Mouse (Mus musculus) heart, postnatal 10 days (tissue): Measurements from ENCODE around the gene Med19. TPM values are rescaled to one million over a fixed set of nuclear protein-coding genes. Genes with fewer than 3 reads are reported as not detected.
"Not testable (repeated sequence)": the region's sequence is repeated elsewhere in the genome, so short reads cannot be mapped to it uniquely, and the experiment has no call there.

Experiments
- DNase-seq, 2 experiments: peaks; one replicate each; pipeline ENCODE4 v3.0.0; 2021
- intact Hi-C: fragments of 180-260 bp; cut with DNase I; formaldehyde crosslinking; loops from one replicate; pipeline ENCODE4 v1.15.1; 2025
- total RNA-seq, 2 experiments: library from RNA; stranded (reverse); gene quantifications; 2 replicates each; pipeline ENCODE4 v1.2.3; 2021

Med19 gene
- total RNA-seq, 2 experiments from 2014 or later: 15.1 to 17.8 TPM

DNA sequence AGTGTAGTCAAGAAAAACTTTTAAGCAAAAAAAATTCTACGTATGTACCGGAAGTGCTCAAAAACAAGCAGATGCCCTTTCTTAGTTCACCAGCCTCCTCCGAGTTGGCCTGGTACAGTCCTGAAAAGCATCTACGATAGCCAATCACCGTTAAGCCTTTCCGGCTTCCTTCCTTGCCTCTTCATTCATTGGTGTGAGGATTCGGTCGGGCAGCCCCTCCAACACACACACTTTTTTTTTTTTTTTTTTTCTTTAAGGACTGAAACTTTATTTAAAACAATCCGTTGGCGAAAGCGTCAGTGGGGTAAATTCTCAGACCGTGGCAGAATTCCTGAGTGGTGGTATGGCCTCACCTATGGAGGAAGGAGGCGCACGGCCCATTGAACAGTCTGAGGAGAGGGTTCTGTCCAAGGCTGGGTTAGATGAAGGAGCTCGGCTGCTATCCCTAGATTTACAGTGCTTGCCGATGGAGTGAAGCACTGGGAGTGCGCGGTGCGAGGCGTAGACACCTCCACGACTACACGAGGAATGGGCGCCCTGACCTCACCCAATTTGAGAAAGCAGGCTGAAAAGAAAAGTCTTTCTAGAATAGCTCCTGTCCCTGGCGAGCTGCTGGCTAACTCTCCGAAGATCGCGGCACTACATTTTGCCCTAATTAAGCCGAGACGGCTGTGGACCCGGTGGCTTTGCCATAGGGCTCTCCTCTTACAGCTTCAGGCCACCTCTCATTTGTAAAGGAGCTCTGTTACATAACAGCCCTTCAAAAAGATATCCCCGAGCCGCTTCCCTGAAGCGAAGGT is 37.6 kb downstream of the Med19 start:
- intact Hi-C loops: loop anchor here (1.0 to 5.0 kb wide), 2 partner anchors 28 to 238 kb away; partner anchors contain the start of genes Gm19426 and Tfpi
- DNase-seq: peak in 1 of 2 experiments; percentile 78

DNA sequence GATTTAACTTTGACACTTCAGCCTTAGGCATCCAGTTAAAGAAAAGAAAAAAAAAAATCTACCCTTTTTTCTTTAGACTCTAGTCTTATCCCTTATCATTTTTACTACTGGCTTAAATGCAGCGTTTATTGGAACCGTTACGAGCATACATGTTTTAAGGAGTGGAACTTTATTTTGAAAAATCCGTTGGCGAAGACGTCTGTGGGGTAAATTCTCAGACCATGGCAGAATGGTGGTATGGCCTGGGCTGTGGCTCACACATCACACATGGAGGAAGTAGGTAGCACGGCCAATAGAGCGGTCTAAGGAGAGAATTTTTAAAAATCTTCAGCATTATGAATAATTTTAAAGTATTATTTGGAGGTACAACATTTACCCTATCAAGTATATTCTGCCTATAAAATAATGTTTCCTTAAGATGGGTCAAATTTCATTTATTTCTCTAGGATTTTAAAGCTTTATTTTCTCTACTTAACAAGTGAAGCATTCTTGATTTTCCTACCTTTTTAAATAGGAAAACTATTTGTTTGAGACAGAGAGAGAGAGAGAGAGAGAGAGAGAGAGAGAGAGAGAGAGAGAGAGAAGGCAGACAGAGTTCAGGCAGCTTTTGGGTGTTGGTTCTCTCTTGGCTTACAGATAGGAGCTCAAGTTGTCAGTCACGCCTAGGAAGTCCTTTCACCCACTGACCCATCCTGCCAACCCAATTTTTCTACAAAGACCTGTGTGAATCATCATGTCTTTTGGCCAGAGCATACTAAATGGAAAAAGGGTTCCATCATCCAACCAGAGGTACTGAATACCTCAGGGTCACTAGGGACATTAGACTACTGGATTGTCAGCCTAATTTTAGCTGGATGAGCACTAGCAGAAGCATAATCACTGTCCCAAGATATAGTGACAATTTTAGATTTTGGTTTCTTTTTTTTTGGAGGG is 38.5 kb downstream of the Med19 start:
- intact Hi-C loops: loop anchor here (5.0 kb wide), 1 partner anchor 239 kb away; the partner anchor contains the start of gene Tfpi
- DNase-seq: peak; percentile 29 to 30

DNA sequence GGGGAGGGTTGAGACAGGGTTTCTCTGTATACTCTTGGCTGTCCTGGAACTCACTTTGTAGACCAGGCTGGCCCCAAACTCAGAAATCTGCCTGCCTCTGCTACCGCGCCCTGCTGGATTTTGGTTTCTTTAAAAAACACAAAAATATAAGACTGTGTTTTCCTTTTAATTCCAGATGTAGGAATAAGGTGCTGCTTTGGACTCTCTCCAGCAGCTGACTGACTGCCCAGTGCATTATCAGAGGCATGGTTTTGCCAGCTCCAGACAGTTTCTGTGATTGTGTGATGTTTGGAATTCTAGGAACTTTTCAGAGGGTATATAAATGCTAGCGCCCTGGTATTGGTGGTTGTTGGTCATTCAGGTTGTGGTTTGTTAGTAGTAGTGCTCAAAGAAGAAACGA is 39.2 kb downstream of the Med19 start:
- intact Hi-C loops: loop anchor here (5.0 kb wide), 1 partner anchor 240 kb away; the partner anchor contains the start of gene Tfpi
- DNase-seq: peak in 1 of 2 experiments; percentile 37

DNA sequence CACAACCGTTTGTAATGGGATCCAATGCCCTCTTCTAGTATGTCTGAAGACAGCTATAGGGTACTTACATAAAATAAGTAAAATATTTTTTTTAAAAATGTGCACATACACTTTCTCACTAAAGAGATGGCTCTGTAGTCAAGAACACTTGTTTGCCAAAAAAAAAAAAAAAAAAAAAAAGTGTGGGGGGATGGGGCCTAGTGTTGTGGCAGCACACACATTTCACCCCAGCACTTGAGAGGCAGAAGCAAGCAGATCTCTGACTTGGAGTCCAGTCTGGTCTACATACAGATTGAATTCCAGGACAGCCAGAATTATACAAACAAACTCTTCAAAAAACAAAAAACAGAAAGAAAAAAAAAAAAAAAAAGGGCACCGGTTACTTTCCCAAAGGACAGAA is 42.5 kb downstream of the Med19 start:
- DNase-seq: no peak
- intact Hi-C loops: no loop called here

DNA sequence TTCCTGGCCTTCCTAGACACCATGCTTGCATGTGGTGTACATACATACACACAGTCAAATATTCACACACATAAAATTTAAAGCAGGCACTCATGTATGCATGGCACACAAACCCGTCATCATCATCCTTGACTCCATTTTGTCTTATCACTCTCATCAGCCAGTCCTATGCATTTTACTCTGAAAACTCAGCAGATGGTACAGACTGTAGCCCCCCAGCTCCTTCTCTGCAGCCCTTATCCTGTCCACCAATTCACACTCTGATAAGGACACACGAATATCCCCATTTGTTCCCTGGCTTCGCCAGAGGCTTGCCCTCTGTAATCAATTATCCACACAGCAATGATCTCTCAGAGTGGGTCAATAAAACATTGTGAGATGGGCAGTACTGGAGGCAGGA is 43.0 kb downstream of the Med19 start:
- DNase-seq: no peak
- intact Hi-C loops: no loop called here

DNA sequence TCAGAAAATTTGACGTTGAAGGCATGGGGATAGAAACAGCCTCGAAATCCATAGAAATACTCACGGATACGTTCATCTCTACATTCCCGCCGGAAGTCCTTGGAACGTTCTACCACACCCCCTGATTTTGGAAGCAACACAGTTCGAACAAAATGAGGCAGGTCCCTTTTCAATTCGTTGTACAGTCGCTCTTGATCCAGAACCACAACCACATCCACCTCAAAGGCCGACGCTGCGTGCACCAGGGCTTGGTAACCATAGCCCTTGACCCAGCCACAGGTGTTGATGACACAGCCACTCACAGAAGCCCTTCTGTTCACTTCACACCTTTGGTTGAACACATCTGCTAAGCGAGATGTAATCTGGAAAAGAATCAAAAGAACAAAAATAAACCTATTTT is 45.7 kb downstream of the Med19 start:
- intact Hi-C loops: no loop called here
- no peak for DNase-seq

DNA sequence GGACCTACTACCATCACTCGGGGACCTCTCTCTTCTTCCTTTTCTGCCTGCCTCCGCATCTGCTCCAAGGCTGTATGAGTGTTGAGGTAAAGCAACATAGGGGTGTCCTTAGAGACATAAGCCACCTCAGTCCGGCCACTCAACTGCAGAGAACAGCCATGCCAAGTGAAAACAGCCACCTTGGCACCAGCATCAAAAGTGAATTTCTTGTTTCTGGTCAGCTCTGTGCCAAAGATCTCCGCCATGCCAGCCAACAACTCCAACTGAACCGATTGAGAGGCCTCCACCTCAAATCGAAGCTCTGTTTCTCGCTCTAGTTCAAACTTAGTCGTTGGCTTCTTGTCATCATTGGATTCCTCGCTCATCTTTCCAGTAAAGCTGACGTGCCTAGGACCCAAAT is 47.6 kb downstream of the Med19 start:
- no peak for DNase-seq
- intact Hi-C loops: no loop called here

DNA sequence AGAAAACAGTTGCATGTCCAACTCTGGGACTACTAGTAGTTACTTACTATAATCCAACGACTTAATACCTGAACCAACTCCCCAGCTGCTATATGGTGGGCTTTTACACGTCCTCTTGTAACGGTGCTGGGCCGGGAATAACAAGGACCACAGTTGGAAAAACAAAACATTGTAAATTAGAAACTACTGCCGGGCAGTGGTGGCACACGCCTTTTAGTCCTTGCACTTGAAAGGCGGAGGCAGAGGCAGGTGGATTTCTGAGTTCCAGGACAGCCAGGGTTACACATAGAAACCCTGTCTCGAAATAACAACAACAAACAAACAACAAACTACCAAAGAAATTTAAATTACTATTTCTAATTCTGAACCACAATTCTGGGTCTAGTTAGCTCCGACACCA is 48.5 kb downstream of the Med19 start:
- intact Hi-C loops: no loop called here
- DNase-seq: peak in 1 of 2 experiments; percentile 14

DNA sequence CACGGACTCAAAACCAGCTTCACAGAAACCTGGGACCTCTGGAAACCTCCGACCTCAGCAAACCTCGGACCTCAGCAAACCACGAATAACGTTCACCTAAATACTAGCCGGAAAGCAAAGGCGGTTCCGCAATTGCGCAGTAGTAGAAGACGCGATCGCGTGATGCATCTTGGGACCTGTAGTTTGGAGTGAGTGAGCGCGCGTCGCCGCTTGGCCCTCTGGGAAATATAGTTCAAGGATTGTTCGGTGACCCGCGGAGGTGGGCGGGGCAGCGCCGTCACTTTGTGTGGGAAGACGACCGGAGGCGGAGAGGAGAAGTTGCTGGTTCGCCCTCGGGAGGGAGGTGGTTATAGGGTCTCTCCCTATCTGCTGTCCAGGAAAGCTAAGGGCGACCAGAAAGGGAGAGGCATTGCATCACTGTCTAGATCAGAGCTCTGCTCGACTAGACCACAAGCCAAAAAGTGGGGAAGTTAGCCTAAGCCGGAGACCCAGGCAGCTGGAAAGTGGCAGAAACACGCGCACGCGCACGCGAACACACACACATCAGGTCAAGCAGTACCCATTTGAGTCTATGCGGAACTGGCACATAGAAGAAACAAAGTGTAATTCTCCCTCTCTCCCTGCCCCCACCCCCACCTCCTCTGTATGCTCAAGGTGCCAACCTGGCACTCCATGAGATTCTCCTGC is 49.1 kb downstream of the Med19 start, which contains the start of gene Clp1:
Clp1 (minus strand) TSS at position 179 of the 687 bp plus-strand sequence.
- DNase-seq: peak; percentile 98
- intact Hi-C loops: no loop called here

DNA sequence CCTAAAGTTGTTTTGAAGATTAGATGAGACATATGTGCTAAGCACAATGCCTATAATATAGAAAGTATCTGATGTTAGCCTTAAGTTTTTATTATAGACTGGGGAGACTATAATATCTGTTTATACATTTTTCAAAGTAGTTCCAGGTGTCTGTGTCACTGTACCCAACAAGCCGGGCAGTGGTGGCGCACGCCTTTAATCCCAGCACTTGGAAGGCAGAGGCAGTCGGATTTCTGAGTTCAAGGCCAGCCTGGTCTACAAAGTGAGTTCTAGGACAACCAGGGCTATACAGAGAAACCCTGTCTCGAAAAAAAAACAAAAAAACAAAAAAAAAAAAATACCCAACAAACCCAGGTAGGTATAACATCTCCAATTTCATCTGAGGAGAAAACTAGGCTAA is 50.0 kb downstream of the Med19 start:
- intact Hi-C loops: not testable (repeated sequence)

DNA sequence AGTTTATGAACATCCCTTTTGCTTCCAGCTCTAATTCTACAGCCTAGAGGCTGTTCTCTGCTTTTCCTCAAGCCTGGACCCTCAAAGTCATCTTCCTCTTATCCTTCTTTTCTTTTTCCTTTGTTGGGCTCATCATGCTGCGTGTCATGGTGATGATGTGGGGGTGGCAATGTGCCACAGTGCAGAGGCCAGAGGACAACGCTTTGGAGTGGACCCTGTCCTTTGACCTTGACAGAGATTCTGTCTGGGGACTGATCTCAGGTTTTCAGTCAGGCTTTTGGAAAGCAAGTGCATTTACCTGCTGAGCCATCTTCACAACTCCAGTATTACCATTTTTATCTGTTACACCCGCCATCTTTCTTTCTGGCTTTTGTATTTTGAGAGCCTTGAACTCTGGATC is 53.0 kb downstream of the Med19 start:
- intact Hi-C loops: no loop called here

More for the DNA sequence above, 50.0 kb downstream of the Med19 start:
- not testable (repeated sequence) for DNase-seq

DNA sequence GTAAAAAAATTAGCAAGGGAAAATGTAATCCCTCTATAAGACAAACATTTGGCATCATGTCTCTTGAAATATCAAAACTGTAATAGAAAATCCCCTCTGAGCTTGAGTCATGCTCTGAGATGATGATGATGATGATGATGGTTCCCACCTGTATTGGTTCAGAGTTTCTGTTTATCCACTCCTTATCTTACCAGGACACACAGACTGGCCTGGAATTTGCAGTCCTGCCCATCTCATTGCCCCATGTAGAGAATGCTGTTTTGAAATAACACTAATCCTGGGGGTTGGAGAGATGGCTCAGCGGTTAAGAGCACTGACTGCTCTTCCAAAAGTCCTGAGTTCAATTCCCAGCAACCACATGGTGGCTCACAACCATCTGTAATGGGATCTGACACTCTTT is 54.2 kb downstream of the Med19 start:
- intact Hi-C loops: no loop called here
- no peak for DNase-seq

More for the DNA sequence above, 53.0 kb downstream of the Med19 start:
- DNase-seq: no peak

DNA sequence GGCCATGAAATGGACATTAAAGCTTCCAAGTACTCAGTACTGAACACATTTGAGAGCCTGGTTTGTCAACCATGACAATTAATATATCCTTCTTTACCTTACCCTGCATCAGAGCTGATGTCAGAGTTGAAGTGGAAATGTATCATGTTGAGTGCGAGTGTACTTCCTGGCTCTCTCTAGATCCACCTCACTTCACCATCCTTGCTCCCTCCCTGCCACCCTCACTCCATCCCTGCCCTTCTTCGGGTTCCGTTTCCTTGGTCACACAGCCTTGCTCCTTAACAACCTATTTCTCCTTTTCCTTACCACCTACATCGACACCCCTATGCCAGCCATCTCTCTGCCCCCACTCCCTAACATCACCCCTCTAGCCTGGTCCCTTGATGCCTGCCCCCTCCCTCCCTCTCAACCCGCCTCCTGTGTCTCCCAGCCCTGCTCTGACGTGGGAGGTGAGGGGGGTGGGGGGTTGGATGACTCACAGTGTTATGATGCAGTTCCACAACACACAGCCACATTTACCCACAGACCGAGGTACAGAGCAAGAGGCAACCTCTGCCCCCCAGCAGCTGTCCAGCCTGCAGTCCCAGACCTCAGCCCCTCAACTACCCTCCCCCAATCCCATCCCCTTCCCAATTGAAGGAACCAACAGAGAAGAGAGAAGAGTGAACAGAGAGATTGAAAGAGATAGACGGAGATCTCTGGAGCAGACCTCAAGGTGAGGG is 55.5 kb downstream of the Med19 start, which contains the start of gene Ypel4:
Ypel4 (plus strand) TSS at position 480 of the 722 bp plus-strand sequence.
- intact Hi-C loops: no loop called here
- peak; percentile 45 to 48 for DNase-seq

DNA sequence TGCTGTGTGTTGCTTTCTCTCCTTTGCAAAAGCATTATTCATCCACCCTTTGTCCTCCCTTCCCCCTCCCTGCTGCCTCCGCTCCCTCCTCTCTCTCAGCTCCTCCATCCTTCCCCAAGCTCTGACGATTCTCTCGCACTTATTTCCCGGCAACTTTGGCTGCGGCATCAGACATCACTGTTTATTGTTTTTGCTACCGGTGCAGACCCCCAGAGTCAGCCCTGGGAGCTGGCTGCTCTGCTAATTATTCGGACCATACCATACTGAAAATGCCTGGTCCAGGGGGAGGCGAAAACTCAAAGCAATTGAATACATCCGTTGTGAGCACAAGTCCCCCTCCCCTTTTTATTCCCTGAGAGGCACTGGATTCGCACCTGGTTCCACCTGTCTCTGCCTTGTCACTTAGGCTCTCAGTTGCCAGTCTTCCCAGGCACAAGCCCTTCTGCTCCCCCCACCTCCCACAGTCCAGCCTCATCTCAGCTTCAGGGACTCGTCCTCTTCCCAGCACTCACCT is 56.2 kb downstream of the Med19 start:
- peak in 1 of 2 experiments; percentile 15 for DNase-seq
- intact Hi-C loops: no loop called here

DNA sequence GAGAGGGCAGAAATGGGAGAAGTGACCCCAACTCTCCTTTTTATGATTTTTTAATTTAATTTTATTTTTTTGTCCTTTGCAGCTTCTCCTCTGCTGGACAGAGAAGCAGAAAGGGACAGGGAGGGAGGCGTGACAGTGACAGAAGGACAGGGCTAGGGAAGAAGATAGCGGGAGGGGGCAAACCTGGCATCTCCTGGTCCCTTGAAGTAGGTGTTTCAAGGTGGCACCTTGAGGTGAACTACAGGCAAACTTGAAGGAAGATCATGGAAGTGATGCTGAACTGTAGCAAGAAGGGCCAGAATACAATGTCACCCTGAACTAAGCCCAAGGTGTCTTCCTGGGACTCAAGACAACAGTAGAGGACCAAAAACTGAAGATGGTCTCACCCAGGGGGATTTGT is 56.7 kb downstream of the Med19 start:
- DNase-seq: no peak
- intact Hi-C loops: no loop called here

DNA sequence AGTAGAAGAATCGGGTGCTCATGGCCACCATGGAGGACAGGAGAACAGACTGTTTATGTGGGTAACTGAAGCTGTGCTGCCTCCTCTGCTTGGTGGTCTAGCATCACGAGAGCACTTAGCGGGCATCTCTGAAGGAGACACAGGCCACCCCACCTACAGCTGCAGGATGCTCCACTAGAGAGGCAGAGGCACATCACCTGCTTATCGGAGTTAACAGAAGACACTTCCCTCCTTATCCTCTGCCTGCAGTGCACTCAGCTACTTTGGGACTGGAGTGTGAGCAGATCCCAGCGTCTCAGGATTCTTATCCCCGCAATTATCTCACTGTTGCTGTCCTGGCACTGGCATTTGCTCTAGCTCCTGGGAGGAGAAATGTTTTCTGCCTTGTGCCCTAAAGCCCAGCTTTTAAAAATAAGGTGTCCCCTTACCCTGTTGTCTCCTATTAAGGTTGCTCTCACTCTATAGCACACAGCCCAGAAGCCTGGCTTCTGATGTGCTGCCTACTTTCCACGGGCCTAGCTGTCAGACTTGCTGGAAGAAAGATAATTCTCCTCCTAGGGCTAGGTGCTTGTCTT is 57.2 kb downstream of the Med19 start:
- DNase-seq: no peak
- intact Hi-C loops: no loop called here

DNA sequence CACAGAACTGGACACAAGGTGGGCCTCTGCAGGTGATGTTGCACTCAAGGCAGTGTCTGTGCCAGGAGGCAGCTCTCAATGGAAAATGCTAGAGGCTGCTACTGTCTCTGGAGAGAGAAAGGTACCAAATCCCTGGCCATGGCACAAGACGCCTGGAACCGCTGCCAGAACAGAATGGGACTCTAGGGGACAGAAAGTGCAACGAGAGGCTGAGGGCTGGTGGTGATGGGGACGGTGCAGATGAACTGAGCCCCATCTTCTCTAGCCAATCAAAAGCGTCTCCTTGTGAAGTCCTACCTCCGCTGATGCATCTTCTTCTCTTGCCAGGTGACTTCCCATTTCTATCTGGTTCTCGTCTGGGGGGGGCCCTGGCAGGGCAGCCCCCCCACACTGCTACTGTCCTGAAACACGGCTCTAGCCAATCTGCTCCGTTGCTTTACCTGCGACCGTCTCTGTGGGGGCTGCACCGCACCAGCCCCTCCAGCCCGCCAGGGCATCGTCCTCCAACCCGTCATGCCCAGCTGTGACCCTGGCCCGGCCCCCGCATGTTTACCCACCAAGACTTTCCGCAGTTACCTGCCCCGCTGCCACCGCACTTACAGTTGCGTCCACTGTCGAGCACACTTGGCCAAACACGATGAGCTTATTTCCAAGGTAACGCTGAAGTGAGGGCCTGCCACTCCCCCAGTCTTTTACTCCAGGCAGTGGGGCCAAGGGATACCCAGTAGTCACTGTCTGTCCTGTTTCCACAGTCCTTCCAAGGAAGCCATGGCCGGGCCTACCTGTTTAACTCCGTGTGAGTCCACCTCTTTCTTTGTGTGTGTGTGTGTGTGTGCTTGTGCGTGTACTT is 58.3 kb downstream of the Med19 start:
- intact Hi-C loops: no loop called here

DNA sequence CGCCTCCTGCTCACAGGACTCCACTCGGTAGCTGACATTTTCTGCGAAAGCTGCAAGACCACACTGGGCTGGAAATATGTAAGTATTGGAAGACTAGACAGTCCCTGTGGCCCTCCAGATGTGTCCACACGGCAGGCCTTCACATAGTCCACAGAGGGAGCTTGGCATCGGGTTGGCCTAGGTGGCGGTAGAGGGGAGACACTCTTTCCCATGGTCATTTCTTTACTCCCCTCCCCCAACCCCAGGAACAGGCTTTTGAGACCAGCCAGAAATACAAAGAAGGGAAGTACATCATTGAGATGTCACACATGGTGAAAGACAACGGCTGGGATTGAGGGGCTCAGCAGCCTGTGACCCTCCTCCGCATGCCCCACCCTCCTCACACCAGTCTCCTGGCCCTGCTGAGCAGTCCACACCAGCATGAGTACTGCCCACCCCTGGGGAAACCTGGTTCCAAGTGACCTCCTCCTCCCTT is 59.3 kb downstream of the Med19 start:
- peak; percentile 25 to 42 for DNase-seq

More for the DNA sequence above, 58.3 kb downstream of the Med19 start:
- no peak for DNase-seq

More for the DNA sequence above, 59.3 kb downstream of the Med19 start:
- intact Hi-C loops: no loop called here
